Mouse (Mus musculus): ENCODE data around the gene Pxdc1. TPM values are rescaled to one million over a fixed set of nuclear protein-coding genes. Genes with fewer than 3 reads are reported as not detected.

Pxdc1 gene
- polyA plus RNA-seq, 1 experiment: 6.4 TPM

- Histone ChIP-seq H3K36me3 (replicated peaks; ENCODE audit: low read length) (no peaks in the 10 kb centered on the region), H3K27me3 (replicated peaks) (peaks cover 68% of the 10 kb centered on the region), H3K4me3 (replicated peaks) (no peak overlapping the region), H3K9me3 (peaks cover 5% of the 10 kb centered on the region; the same call in 1 of the 2 replicates), H3K4me1 (peaks cover 4% of the 10 kb centered on the region; the same call in 1 of the 2 replicates)
- no peak for TF ChIP-seq GATA1 (IDR thresholded peaks at IDR 0.05; ENCODE audit: borderline replicate concordance, low read length)
These were observed 8.9 kb downstream of the Pxdc1 start for GRCm38 (mm10) chr13:34644401-34644800.

DNA sequence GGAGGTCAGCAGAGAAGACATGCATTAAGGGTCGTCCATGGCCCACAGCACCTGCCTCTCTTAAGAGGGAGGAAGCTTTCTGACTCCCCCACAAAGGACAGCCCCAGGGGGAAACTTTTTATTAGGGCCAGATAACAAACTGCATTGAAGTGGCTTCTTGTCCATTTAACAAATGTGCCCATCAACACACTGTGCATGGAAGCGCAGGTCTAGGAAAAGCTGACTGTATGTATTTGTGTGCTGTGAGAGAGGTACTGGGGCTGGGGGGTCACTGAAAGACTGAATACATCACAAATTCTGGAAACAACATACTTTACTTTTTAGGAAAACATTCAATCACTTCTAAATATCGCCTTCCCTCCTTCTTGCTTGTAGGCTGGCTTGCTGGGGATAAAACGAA is 9.4 kb downstream of the Pxdc1 start:
- TF ChIP-seq FLI1 (IDR thresholded peaks at IDR 0.05; ENCODE audit: low read length) (no peak), GATA1 (IDR thresholded peaks at IDR 0.05; ENCODE audit: borderline replicate concordance, low read length) (no peak)
- Histone ChIP-seq H3K4me3 (replicated peaks) (no peak overlapping the region), H3K9me3 (peaks cover 5% of the 10 kb centered on the region; the same call in 1 of the 2 replicates), H3K4me1 (peaks cover 4% of the 10 kb centered on the region; the same call in 1 of the 2 replicates), H3K27me3 (replicated peaks) (peaks cover 68% of the 10 kb centered on the region), H3K36me3 (replicated peaks; ENCODE audit: low read length) (no peaks in the 10 kb centered on the region)

- no peak for TF ChIP-seq FLI1 (IDR thresholded peaks at IDR 0.05; ENCODE audit: low read length)
- Histone ChIP-seq H3K27me3 (replicated peaks) (peaks cover 64% of the 10 kb centered on the region), H3K4me1 (peaks cover 4% of the 10 kb centered on the region; the same call in 1 of the 2 replicates), H3K4me3 (replicated peaks) (no peak overlapping the region), H3K36me3 (replicated peaks; ENCODE audit: low read length) (no peaks in the 10 kb centered on the region), H3K9me3 (peaks cover 5% of the 10 kb centered on the region; the same call in 1 of the 2 replicates)
These were observed 10.1 kb downstream of the Pxdc1 start for GRCm38 (mm10) chr13:34642941-34643875.

- Histone ChIP-seq H3K4me1 (peaks cover 18% of the 10 kb centered on the region), H3K27me3 (replicated peaks) (peaks cover 43% of the 10 kb centered on the region), H3K4me3 (replicated peaks) (no peak overlapping the region), H3K9me3 (peaks cover 5% of the 10 kb centered on the region; the same call in 1 of the 2 replicates), H3K36me3 (replicated peaks; ENCODE audit: low read length) (peaks cover 2% of the 10 kb centered on the region)
- no peak for TF ChIP-seq GATA1 (IDR thresholded peaks at IDR 0.05; ENCODE audit: borderline replicate concordance, low read length)
- TF ChIP-seq FLI1 (IDR thresholded peaks at IDR 0.05; ENCODE audit: low read length): no peak
These were observed 12.2 kb downstream of the Pxdc1 start for GRCm38 (mm10) chr13:34641066-34641465.

DNA sequence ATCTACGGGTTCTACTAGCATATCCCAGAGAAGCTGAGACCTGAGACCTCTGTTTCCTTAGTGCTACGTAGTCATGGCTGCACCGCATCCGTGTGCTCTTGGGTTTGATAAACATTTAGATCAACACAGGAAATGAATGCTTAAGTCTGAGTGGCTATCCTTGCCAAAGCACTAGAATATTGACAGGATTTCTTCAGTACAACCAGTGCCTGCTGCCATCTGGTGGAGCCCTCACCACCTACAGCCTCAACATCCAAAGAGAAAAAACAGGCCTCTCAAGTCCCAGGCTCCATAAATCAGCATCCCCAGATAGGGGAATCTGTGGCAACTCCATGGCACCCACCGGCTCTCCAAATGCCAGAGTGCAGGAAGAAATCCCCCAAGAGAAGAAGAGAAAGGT is 17.3 kb downstream of the Pxdc1 start:
- Histone ChIP-seq H3K4me1 (peaks cover 32% of the 10 kb centered on the region), H3K4me3 (replicated peaks) (no peak overlapping the region)
- TF ChIP-seq FLI1 (IDR thresholded peaks at IDR 0.05; ENCODE audit: low read length) (no peak), GATA1 (IDR thresholded peaks at IDR 0.05; ENCODE audit: borderline replicate concordance, low read length) (no peak)

GRCm38 (mm10) chr13:34630319-34630718 is 23.0 kb downstream of the Pxdc1 start:
- Histone ChIP-seq H3K4me3 (replicated peaks) (no peak overlapping the region), H3K36me3 (replicated peaks; ENCODE audit: low read length) (no peaks in the 10 kb centered on the region), H3K9me3 (no peaks in the 10 kb centered on the region), H3K4me1 (peaks cover 32% of the 10 kb centered on the region), H3K27me3 (replicated peaks) (peaks cover 25% of the 10 kb centered on the region)
- TF ChIP-seq GATA1 (IDR thresholded peaks at IDR 0.05; ENCODE audit: borderline replicate concordance, low read length) (no peak), FLI1 (IDR thresholded peaks at IDR 0.05; ENCODE audit: low read length) (no peak)

More for the DNA sequence above, 17.3 kb downstream of the Pxdc1 start:
- H3K27me3 ChIP-seq (replicated peaks): peaks cover 24% of the 10 kb centered on the region
- H3K36me3 ChIP-seq (replicated peaks; ENCODE audit: low read length): peaks cover 2% of the 10 kb centered on the region
- H3K9me3 ChIP-seq: no peaks in the 10 kb centered on the region

GRCm38 (mm10) chr13:34629741-34630140 is 23.5 kb downstream of the Pxdc1 start:
- peaks cover 25% of the 10 kb centered on the region for H3K27me3 ChIP-seq (replicated peaks)
- no peaks in the 10 kb centered on the region for H3K36me3 ChIP-seq (replicated peaks; ENCODE audit: low read length)
- no peak overlapping the region for H3K4me3 ChIP-seq (replicated peaks)

DNA sequence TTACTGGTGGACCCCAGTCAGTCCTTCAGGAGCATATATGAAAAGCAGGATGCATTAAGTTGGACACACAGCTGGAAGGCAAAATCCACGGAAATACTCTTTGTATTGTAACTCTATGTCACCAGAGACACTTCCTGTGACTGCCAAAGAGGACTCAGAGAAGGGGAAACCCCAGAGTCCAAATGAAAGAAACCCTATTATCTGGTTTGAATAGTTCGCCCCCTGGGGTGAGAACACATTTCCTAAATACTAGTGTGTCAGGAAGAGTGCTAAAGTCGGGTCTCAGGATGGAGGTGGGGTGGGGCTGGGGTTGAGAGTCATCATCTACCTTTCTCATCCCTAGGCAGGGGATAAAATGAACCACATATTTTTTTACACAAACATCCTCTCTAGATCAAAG is 25.8 kb downstream of the Pxdc1 start:
- Histone ChIP-seq H3K4me3 (replicated peaks) (no peak overlapping the region), H3K9me3 (no peaks in the 10 kb centered on the region), H3K36me3 (replicated peaks; ENCODE audit: low read length) (no peaks in the 10 kb centered on the region), H3K27me3 (replicated peaks) (peaks cover 19% of the 10 kb centered on the region), H3K4me1 (peaks cover 26% of the 10 kb centered on the region)
- no peak for TF ChIP-seq FLI1 (IDR thresholded peaks at IDR 0.05; ENCODE audit: low read length)
- TF ChIP-seq GATA1 (IDR thresholded peaks at IDR 0.05; ENCODE audit: borderline replicate concordance, low read length): no peak

More at GRCm38 (mm10) chr13:34629741-34630140, 23.5 kb downstream of the Pxdc1 start:
- peaks cover 32% of the 10 kb centered on the region for H3K4me1 ChIP-seq
- H3K9me3 ChIP-seq: no peaks in the 10 kb centered on the region
- TF ChIP-seq GATA1 (IDR thresholded peaks at IDR 0.05; ENCODE audit: borderline replicate concordance, low read length): no peak
- no peak for TF ChIP-seq FLI1 (IDR thresholded peaks at IDR 0.05; ENCODE audit: low read length)

DNA sequence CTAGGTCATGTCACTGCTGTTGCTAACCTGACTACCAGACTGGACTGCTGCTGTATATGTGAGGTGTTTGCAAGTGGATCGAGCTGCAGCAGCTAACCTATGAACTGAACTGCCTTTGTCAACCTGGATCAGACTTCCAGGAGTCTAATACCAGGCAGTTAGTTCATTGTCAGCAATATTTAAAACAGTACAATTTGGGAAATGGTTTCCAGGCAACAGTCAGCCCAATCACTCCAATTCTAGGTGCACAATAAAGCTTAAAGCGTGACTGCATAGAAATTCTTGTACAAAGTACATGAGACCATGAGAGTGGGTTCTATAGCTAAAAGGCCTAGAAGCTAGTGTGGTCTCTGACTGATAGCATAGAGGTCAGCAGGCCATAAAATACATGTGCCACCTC is 28.9 kb downstream of the Pxdc1 start:
- H3K9me3 ChIP-seq: no peaks in the 10 kb centered on the region
- H3K4me3 ChIP-seq (replicated peaks): no peak overlapping the region
- TF ChIP-seq FLI1 (IDR thresholded peaks at IDR 0.05; ENCODE audit: low read length) (no peak), GATA1 (IDR thresholded peaks at IDR 0.05; ENCODE audit: borderline replicate concordance, low read length) (no peak)
- peaks cover 20% of the 10 kb centered on the region for H3K4me1 ChIP-seq
- no peaks in the 10 kb centered on the region for H3K36me3 ChIP-seq (replicated peaks; ENCODE audit: low read length)
- H3K27me3 ChIP-seq (replicated peaks): peaks cover 19% of the 10 kb centered on the region

- no peak for TF ChIP-seq FLI1 (IDR thresholded peaks at IDR 0.05; ENCODE audit: low read length)
- no peak for TF ChIP-seq GATA1 (IDR thresholded peaks at IDR 0.05; ENCODE audit: borderline replicate concordance, low read length)
These were observed 40.9 kb downstream of the Pxdc1 start for GRCm38 (mm10) chr13:34612402-34612801.

More at GRCm38 (mm10) chr13:34612402-34612801, 40.9 kb downstream of the Pxdc1 start:
- Histone ChIP-seq H3K4me3 (replicated peaks) (no peak overlapping the region), H3K36me3 (replicated peaks; ENCODE audit: low read length) (no peaks in the 10 kb centered on the region), H3K27me3 (replicated peaks) (peaks cover 21% of the 10 kb centered on the region), H3K9me3 (no peaks in the 10 kb centered on the region), H3K4me1 (no peaks in the 10 kb centered on the region)

Measured in megakaryocyte, embryonic 14.5 days (primary cell).